28 mouse cellular contexts compared by ENCODE assay signal in the genomic region with DNA sequence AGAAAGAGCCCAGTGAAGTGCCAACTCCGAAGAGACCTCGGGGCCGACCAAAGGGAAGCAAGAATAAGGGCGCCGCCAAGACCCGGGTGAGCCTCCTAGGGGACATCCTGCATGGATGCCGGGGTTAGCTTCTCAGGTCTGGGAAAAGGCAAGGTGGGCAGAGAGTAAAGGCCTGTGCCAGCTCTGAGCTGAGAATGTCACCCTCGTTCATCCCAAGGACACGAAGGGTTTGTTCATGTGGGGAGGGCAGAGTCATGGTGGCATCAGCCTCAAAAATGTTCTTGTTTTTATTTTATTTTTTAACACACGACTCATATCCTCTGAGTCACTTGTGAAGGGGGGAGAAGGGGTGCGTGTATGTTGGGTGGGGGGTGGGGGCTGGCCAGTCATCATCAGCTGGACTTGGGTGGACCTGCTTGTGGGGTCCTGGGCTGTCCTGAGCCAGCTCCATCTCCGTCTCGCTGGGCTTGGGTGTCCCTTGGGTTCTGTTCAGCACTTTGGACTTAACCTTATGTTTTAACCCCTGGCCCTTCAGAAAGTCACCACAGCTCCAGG. TPM values are rescaled to one million over a fixed set of nuclear protein-coding genes. Genes with fewer than 3 reads are reported as not detected.
A peak's percentile ranks its signal among the peaks of the same experiment; 100 is the strongest.
DNase-seq lines count a peak whose midpoint lies in the region; ATAC-seq and TF ChIP-seq lines count a peak whose summit lies in the region.
"Had no signal": no experiment of that assay in that cellular context is flagged by ENCODE, and none has a peak within 500 bp of the region (broad histone marks: within the 10 kb centered on the region; RNA-seq: fewer than 3 reads in every experiment).

No protein-coding gene starts in this region.

- no peak for TF ChIP-seq POLR2A in embryonic fibroblast, embryonic 13.5 days (IDR thresholded peaks at IDR 0.05; ENCODE audit: low read depth, low read length)

- H3K4me1 ChIP-seq in ES-E14 (ENCODE audit: control insufficient read depth in 2 of 2, insufficient read depth in 2 of 2, low read length in 2 of 2, poor library complexity in 1 of 2) = peaks cover 7 to 13% of the 10 kb centered on the region in 2 experiments; a peak in 3 of 4 replicates
- H3K4me1 ChIP-seq in embryonic fibroblast, embryonic 13.5 days (ENCODE audit: control insufficient read depth, insufficient read depth, low read length) = peaks cover 20% of the 10 kb centered on the region; the same call in 1 of the 2 replicates
- H3K4me1 ChIP-seq in hindbrain, embryonic 12.5 days = peaks cover 44% of the 10 kb centered on the region

- H3K9ac ChIP-seq in ES-E14 (ENCODE audit: insufficient read depth, low read depth, low read length, poor library complexity, severe bottlenecking) = no peak overlapping the region
- H3K9ac ChIP-seq in hindbrain, embryonic 12.5 days = no peak overlapping the region
- H3K9ac ChIP-seq: hindbrain, embryonic 13.5 days; limb, embryonic 12.5 days; liver, embryonic 14.5 days; lung, embryonic 15.5 days had no signal

- H3K4me2 ChIP-seq in hindbrain, embryonic 12.5 days (replicated peaks) = no peak overlapping the region
- H3K4me2 ChIP-seq: heart, embryonic 13.5 days; hindbrain, embryonic 13.5 days; limb, embryonic 12.5 days; lung, embryonic 15.5 days; midbrain, embryonic 11.5 days had no signal

- no peak overlapping the region for H3K4me3 ChIP-seq in ES-E14 (ENCODE audit: insufficient read depth in 1 of 2, low read depth in 1 of 2, low read length in 2 of 2, poor library complexity in 1 of 2, severe bottlenecking in 1 of 2)
- H3K4me3 ChIP-seq in embryonic fibroblast, embryonic 13.5 days (ENCODE audit: insufficient read depth, low read length) = no peak overlapping the region
- H3K4me3 ChIP-seq in hindbrain, embryonic 12.5 days = no peak overlapping the region
- H3K4me3 ChIP-seq: heart, adult 2 months; heart, embryonic 13.5 days; hindbrain, embryonic 13.5 days; limb, embryonic 12.5 days; lung, embryonic 15.5 days had no signal

- 86% methylated on average over 13 of the region's 13 CpGs for WGBS in hindbrain, embryonic 12.5 days

- H3K36me3 ChIP-seq in ES-E14 (ENCODE audit: control insufficient read depth, insufficient read depth, low read length, poor library complexity, severe bottlenecking) = peaks cover 28% of the 10 kb centered on the region
- peaks cover 12% of the 10 kb centered on the region; the same call in 1 of the 2 replicates for H3K36me3 ChIP-seq in hindbrain, embryonic 12.5 days

- DNase-seq in adrenal gland, adult 2 months = peak; percentile 63
- no peak for DNase-seq in adrenal gland, postnatal 10 days
- peak; percentile 52 for DNase-seq in 3T3-L1 (ENCODE audit: low read depth, low spot score)
- no peak for DNase-seq in ES-E14 (ENCODE audit: low read depth, low spot score)
- no peak for DNase-seq in gastrocnemius, postnatal 4 days (ENCODE audit: low spot score in 2 of 2)
- no peak for DNase-seq in cerebellum, adult 11-12 months
- DNase-seq: B cell, adult 2 months; cerebellum, adult 18-20 months; cerebellum, postnatal 36 days; embryo, embryonic 11 days; gastrocnemius, postnatal 25 days; heart, adult 2 months; heart, postnatal 14 days; kidney, adult 2 months; kidney, postnatal 10 days; lung, postnatal 36 days; thymus, adult 18-20 months had no signal

- H3K9me3 ChIP-seq in ES-E14 (ENCODE audit: control insufficient read depth, insufficient read depth, low read depth, low read length) = no peaks in the 10 kb centered on the region
- H3K9me3 ChIP-seq in hindbrain, embryonic 12.5 days (replicated peaks) = no peaks in the 10 kb centered on the region
- H3K9me3 ChIP-seq: heart, embryonic 13.5 days; hindbrain, embryonic 13.5 days; limb, embryonic 12.5 days; lung, embryonic 15.5 days had no signal

- in situ Hi-C loops in ES-E14 (cut with MboI; ENCODE audit: low sequenced_read_pairs in 2 of 2, unreplicated experiment in 2 of 2) = no loop called here

- no peak for TF ChIP-seq CTCF in embryonic fibroblast, embryonic 13.5 days (IDR thresholded peaks at IDR 0.05; ENCODE audit: borderline replicate concordance, insufficient read depth, low read length)

- no peak for ATAC-seq in hindbrain, embryonic 12.5 days (ENCODE audit: low FRiP score)
- ATAC-seq: forebrain, embryonic 16.5 days; inflammation-experienced regulatory T-cells, adult 6 months had no signal

- no peaks in the 10 kb centered on the region for H3K27me3 ChIP-seq in hindbrain, embryonic 12.5 days
- H3K27me3 ChIP-seq: heart, embryonic 13.5 days; hindbrain, embryonic 13.5 days; limb, embryonic 12.5 days; lung, embryonic 15.5 days had no signal

- 0 out of 2 replicates have a peak overlapping the region, but pooled peaks have one; percentile 11 for H3K27ac ChIP-seq in ES-E14 (ENCODE audit: insufficient read depth, low read depth, low read length, poor library complexity, severe bottlenecking)
- H3K27ac ChIP-seq in embryonic fibroblast, embryonic 13.5 days (ENCODE audit: insufficient read depth, low read length) = peak overlapping the region; percentile 88
- no peak overlapping the region for H3K27ac ChIP-seq in hindbrain, embryonic 12.5 days
- H3K27ac ChIP-seq: heart, adult 2 months; hindbrain, embryonic 13.5 days; limb, embryonic 12.5 days; liver, embryonic 14.5 days; lung, embryonic 15.5 days had no signal

TF ChIP-seq in ES-E14, 5 proteins besides CTCF, POLR2A, EP300 and RAD21:
- TF ChIP-seq ZNF384 (IDR thresholded peaks at IDR 0.05; ENCODE audit: low read depth, low read length) = no peak
- TF ChIP-seq HCFC1 (IDR thresholded peaks at IDR 0.05; ENCODE audit: borderline replicate concordance, insufficient read depth, low read length) = no peak
- no peak for TF ChIP-seq ZC3H11A (IDR thresholded peaks at IDR 0.05; ENCODE audit: borderline replicate concordance, low read depth, low read length)
- TF ChIP-seq CHD2 (IDR thresholded peaks at IDR 0.05; ENCODE audit: low read depth, low read length) = no peak

RNA-seq across cellular contexts. Expression of gene AI413582, which starts 4.6 kb away (rescaled TPM):
- 10 to 100 TPM; 28.0 to 35.9 TPM for total RNA-seq in adrenal gland, adult 2 months (2021)
- 64.8 and 65.5 TPM in 2 replicates for polyA plus RNA-seq in adrenal gland, adult 2 months (2012; rRNA removed)
- 10 to 100 TPM; 10.8 to 15.5 TPM for total RNA-seq in adrenal gland, postnatal 10 days (2021)
- 6.8 and 9.2 TPM in 2 replicates for total RNA-seq in ES-E14 (2012; rRNA removed)
- polyA plus RNA-seq in embryonic fibroblast, embryonic 13.5 days (2011; ENCODE audit: insufficient read length, low read depth, missing spikeins) = 15.6 and 30.9 TPM in 2 replicates
- 19.8 and 21.9 TPM in 2 replicates for polyA plus RNA-seq in hindbrain, embryonic 12.5 days (2016; fragmentation: Nextera tagmentation; extraction: Ambion mirVana)
- total RNA-seq in gastrocnemius, postnatal 4 days (2021) = 1 to 10 TPM; 5.4 to 7.0 TPM

RNA-seq across cellular contexts. Expression of gene Hmga1, which starts 4.7 kb away (rescaled TPM):
- 10 to 100 TPM; 12.2 to 26.8 TPM for total RNA-seq in adrenal gland, adult 2 months (2021)
- 38.9 and 44.2 TPM in 2 replicates for polyA plus RNA-seq in adrenal gland, adult 2 months (2012; rRNA removed)
- 10 to 100 TPM; 27.0 to 29.5 TPM for total RNA-seq in adrenal gland, postnatal 10 days (2021)
- 142 and 175 TPM in 2 replicates for total RNA-seq in ES-E14 (2012; rRNA removed)
- 207 and 393 TPM in 2 replicates for polyA plus RNA-seq in embryonic fibroblast, embryonic 13.5 days (2011; ENCODE audit: insufficient read length, low read depth, missing spikeins)
- 161 and 162 TPM in 2 replicates for polyA plus RNA-seq in hindbrain, embryonic 12.5 days (2016; fragmentation: Nextera tagmentation; extraction: Ambion mirVana)
- total RNA-seq in gastrocnemius, postnatal 4 days (2021) = 10 to 100 TPM; 48.5 to 51.3 TPM

RNA-seq across cellular contexts. Expression of gene Grm4, which starts 39.8 kb away (rescaled TPM):
- total RNA-seq in adrenal gland, adult 2 months (2021) = 1 to 10 TPM; 5.5 to 9.0 TPM
- 0.08 and 0.31 TPM in 2 replicates for polyA plus RNA-seq in adrenal gland, adult 2 months (2012; rRNA removed)
- 1 to 10 TPM; 1.9 to 3.5 TPM for total RNA-seq in adrenal gland, postnatal 10 days (2021)
- 0.49 and 0.74 TPM in 2 replicates for total RNA-seq in ES-E14 (2012; rRNA removed)
- not detected in 2 replicates for polyA plus RNA-seq in embryonic fibroblast, embryonic 13.5 days (2011; ENCODE audit: insufficient read length, low read depth, missing spikeins)
- 3.7 and 4.2 TPM in 2 replicates for polyA plus RNA-seq in hindbrain, embryonic 12.5 days (2016; fragmentation: Nextera tagmentation; extraction: Ambion mirVana)
- under 1 TPM; 0.29 to 0.39 TPM for total RNA-seq in gastrocnemius, postnatal 4 days (2021)
- total RNA-seq: neutrophil, adult 5-6 weeks had no signal

Comparison
In these comparisons a context has a peak if more than half of its experiments do, and no peak if none do; other contexts are left out.
1. DNase-seq: peak in adrenal gland, adult 2 months (single experiment) and 3T3-L1 (single experiment); none in adrenal gland, postnatal 10 days (single experiment), ES-E14 (single experiment), gastrocnemius, postnatal 4 days (0 of 2) and cerebellum, adult 11-12 months (single experiment).